Mouse (Mus musculus) liver, embryonic 11.5 days (tissue): ENCODE measurements at regions not wholly inside any gene's neighbourhood (a gene's known extent, or its start where the extent isn't known, plus 50 kb on each side); places are given as distances from the start of the nearest gene placed in this dataset.

Experiments used
- ATAC-seq: fragments of 200-750 bp; cut with Nextera tagmentation; replicated peaks from 2 replicates; pipeline ENCODE4 v1.8.0; 2017; ENCODE audit warnings: moderate number of reproducible peaks, mild to moderate bottlenecking, moderate TSS enrichment, moderate library complexity; ENCODE audit not compliant: low FRiP score
- DNase-seq: peaks from one replicate; pipeline ENCODE4 v3.0.0-alpha.2; 2017; ENCODE audit warnings: low spot score
- H3K27ac ChIP-seq: fragments of 300-500 bp; sonication (generic); 2 replicates; pipeline ENCODE4 v1.5.1; 2014; ENCODE audit warnings: mild to moderate bottlenecking, low read depth, low read length, control low read depth
- H3K27me3 ChIP-seq: fragments of 300-500 bp; sonication (generic); replicated peaks from 2 replicates; pipeline ENCODE4 v1.6.1; 2014; ENCODE audit warnings: low read length, mixed read lengths; ENCODE audit not compliant: control insufficient read depth, insufficient read depth
- H3K36me3 ChIP-seq: fragments of 300-500 bp; sonication (generic); 2 replicates; pipeline ENCODE4 v1.6.1; 2014; ENCODE audit warnings: mild to moderate bottlenecking, low read length, moderate library complexity, mixed read lengths; ENCODE audit not compliant: control insufficient read depth, insufficient read depth
- H3K4me1 ChIP-seq: fragments of 300-500 bp; sonication (generic); replicated peaks from 2 replicates; pipeline ENCODE4 v1.6.1; 2014; ENCODE audit warnings: low read length, mixed read lengths; ENCODE audit not compliant: control insufficient read depth, insufficient read depth
- H3K4me2 ChIP-seq: fragments of 300-500 bp; sonication (generic); 2 replicates; pipeline ENCODE4 v1.6.1; 2014; ENCODE audit warnings: mild to moderate bottlenecking, control low read depth, moderate library complexity
- H3K4me3 ChIP-seq: fragments of 300-500 bp; sonication (generic); 2 replicates; pipeline ENCODE4 v1.5.1; 2014; ENCODE audit warnings: low read depth, low read length, control low read depth
- H3K9ac ChIP-seq: fragments of 300-500 bp; sonication (generic); 2 replicates; pipeline ENCODE4 v1.6.1; 2014; ENCODE audit warnings: low read depth, low read length, control low read depth
- H3K9me3 ChIP-seq: fragments of 300-500 bp; sonication (generic); 2 replicates; pipeline ENCODE4 v1.6.1; 2016; ENCODE audit warnings: low read length, inconsistent platforms, mixed read lengths; ENCODE audit not compliant: control insufficient read depth
- whole genome bisulfite sequencing: fragments of 180-500 bp; shearing (Covaris S2); extraction: QIAGEN DNeasy Blood & Tissue Kit; methylation state at CpG from one replicate; pipeline ENCODE4 v1.1.7; 2014; 5-methylcytosine and 5-hydroxymethylcytosine counted together

DNA sequence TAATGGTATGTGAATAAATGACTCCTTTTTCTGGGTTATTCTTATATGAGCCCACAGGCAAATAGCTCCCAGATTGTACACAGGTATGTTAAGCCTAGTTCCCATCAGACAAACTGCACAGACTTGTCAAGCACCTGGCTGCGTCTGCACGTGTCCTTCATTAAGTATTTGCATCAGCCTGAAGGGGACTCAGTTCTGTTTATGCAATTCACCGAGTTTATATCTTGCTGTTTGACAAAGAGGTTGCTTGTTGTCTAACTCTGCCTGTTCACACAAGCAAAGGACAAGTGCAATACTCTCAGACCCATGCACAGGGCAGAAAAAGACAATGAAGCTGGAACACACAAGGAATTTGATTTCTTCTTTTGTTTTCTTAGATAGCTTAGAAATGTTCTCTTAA, 215.2 kb downstream of the Arl4a start:
- H3K4me2 ChIP-seq: no peak overlapping the region
- no peaks in the 10 kb centered on the region for H3K36me3 ChIP-seq
- H3K4me3 ChIP-seq: no peak overlapping the region
- ATAC-seq (no peak), DNase-seq (no peak)
- no peaks in the 10 kb centered on the region for H3K4me1 ChIP-seq
- H3K9ac ChIP-seq: no peak overlapping the region
- H3K9me3 ChIP-seq: no peaks in the 10 kb centered on the region
- H3K27me3 ChIP-seq: no peaks in the 10 kb centered on the region
- WGBS: 70% methylated on average over 3 of the region's 3 CpGs
- no peak overlapping the region for H3K27ac ChIP-seq

DNA sequence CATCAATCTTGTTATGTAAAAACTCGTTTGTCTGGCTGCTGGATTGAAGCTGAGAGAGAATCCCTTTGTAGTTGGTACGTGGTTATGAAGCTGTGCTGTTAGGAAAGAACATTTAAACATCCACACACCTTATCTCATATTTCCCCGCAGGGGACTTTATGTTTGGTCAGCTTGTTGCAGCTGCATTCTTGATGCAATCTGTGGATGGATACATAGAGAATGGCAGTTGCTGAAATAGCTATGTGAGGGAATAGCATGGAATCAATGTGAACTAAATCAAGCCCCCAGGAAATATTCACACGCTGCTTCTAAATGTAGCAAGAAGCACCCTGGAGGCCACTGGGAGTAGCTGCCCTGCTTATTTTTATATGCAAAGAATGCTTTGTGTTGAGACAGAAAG, 236.3 kb downstream of the Arl4a start:
- no peaks in the 10 kb centered on the region for H3K36me3 ChIP-seq
- no peak overlapping the region for H3K9ac ChIP-seq
- no peaks in the 10 kb centered on the region for H3K4me1 ChIP-seq
- no peak overlapping the region for H3K27ac ChIP-seq
- H3K4me3 ChIP-seq: no peak overlapping the region
- no peaks in the 10 kb centered on the region for H3K27me3 ChIP-seq
- ATAC-seq: no peak
- H3K4me2 ChIP-seq: no peak overlapping the region
- no peak for DNase-seq
- no peaks in the 10 kb centered on the region for H3K9me3 ChIP-seq
- WGBS: 55% methylated on average over 4 of the region's 4 CpGs

DNA sequence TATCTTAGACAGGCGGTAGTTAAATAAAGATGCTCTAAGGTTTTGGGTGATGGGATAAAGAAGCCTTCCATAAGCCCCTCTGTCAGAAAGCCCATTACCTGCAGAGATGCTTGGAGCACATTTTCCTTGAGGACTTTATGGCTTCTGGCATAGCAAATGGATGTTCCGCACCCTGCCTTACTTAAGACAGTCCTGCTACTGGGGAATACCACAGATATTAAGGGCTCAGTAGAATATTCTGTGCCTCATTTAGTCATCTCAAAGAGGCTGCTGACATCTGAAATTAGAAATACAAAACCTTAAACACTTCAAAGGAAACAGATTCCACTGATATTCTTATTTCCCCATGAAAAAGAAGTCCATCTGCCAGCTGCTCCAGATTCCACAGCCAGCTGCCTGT, 240.0 kb downstream of the Arl4a start:
- Histone ChIP-seq H3K36me3 (no peaks in the 10 kb centered on the region), H3K9ac (no peak overlapping the region), H3K27ac (no peak overlapping the region), H3K4me2 (no peak overlapping the region), H3K27me3 (no peaks in the 10 kb centered on the region), H3K4me1 (no peaks in the 10 kb centered on the region), H3K9me3 (no peaks in the 10 kb centered on the region), H3K4me3 (no peak overlapping the region)
- WGBS: 88% methylated on average over 2 of the region's 2 CpGs
- no peak for DNase-seq
- ATAC-seq: no peak

DNA sequence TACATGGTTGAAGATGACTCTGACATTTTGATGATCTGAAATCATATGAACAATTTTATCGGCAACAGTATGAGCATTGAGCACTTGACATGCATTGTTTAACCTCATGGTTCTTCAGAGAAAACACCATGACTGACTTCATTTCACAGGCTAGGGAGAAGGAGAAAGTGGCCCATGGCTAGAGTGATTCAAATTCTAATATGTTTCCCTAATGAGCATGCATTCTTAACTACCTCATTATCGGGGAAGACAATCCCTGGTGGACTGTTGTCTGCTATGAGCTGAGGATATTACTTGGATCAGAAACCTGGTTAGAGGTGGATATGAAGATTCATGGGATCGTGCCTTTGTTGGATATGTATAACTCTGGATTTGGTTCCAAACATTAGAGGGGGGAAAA, 240.9 kb downstream of the Arl4a start:
- 86% methylated on average over 3 of the region's 3 CpGs for WGBS
- Histone ChIP-seq H3K27ac (no peak overlapping the region), H3K36me3 (no peaks in the 10 kb centered on the region), H3K4me2 (no peak overlapping the region), H3K9ac (no peak overlapping the region), H3K9me3 (no peaks in the 10 kb centered on the region), H3K27me3 (no peaks in the 10 kb centered on the region), H3K4me1 (no peaks in the 10 kb centered on the region), H3K4me3 (no peak overlapping the region)
- ATAC-seq (no peak), DNase-seq (no peak)

DNA sequence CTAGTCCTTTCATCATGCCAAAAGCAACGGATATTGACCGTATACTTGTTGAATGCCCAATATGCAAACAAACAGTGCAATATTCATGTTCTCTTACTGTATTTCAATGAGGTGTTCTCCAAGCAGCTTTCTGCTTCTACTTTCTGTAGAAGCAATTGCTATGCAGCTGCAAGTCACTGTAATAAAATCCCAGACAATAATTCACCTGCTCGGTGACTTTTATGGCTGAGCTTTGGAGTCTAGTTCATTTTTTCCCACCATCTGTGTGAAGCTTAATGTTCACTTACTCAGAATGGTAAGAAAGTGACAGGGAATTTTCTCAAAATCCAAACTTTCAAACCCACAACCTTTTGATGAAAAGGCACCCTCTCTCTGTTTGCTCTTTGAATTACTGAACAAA, 252.8 kb downstream of the Arl4a start:
- Histone ChIP-seq H3K4me1 (no peaks in the 10 kb centered on the region), H3K9ac (no peak overlapping the region), H3K27me3 (no peaks in the 10 kb centered on the region), H3K27ac (no peak overlapping the region), H3K9me3 (no peaks in the 10 kb centered on the region), H3K36me3 (no peaks in the 10 kb centered on the region), H3K4me2 (no peak overlapping the region), H3K4me3 (no peak overlapping the region)
- WGBS: 85% methylated on average over 3 of the region's 3 CpGs
- ATAC-seq (no peak), DNase-seq (no peak)

DNA sequence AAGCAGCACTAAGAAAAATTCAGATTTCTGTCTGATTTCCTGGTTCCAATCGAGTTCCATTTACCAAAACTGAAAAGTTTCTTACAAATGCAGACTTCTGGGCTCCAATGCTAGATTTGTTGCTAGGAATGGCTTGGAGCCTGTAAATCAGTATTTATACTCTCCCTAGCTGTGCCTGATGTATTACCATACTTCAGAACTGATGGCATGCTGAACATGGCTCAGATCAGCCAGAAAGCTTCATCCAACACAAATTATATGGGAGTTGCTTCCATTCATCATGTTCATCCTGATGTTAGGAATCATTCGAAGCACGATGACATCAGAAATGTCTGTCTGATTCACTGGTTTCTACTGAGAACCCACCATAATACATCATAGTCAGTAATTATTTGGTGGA, 253.3 kb downstream of the Arl4a start:
- Histone ChIP-seq H3K4me1 (no peaks in the 10 kb centered on the region), H3K4me2 (no peak overlapping the region), H3K9me3 (no peaks in the 10 kb centered on the region), H3K9ac (no peak overlapping the region), H3K36me3 (no peaks in the 10 kb centered on the region), H3K27me3 (no peaks in the 10 kb centered on the region), H3K4me3 (no peak overlapping the region), H3K27ac (no peak overlapping the region)
- no peak for ATAC-seq
- 83% methylated on average over 3 of the region's 3 CpGs for WGBS
- no peak for DNase-seq

DNA sequence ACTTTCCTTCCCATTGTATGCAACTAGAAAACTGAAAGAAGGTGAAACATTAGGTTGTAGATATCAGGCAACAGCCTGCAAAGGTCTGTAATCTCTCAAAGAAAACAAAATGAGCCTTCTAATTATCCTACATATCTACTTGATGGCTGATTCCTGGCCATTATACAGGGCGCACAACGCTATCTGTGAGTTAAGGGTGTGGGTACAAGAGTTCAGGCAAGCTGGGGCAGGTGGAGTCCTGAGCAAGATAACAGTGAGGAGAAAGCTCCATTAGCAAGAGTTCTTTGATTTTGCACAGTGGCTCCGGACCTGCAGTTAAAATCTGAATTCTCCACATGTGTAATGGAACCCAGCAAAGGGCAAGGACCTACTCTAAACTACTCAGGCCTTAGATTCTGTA, 261.7 kb downstream of the Arl4a start:
- H3K4me1 ChIP-seq: no peaks in the 10 kb centered on the region
- 58% methylated on average over 3 of the region's 3 CpGs for WGBS
- no peak overlapping the region for H3K4me2 ChIP-seq
- H3K9me3 ChIP-seq: no peaks in the 10 kb centered on the region
- no peaks in the 10 kb centered on the region for H3K36me3 ChIP-seq
- H3K27ac ChIP-seq: no peak overlapping the region
- no peak overlapping the region for H3K9ac ChIP-seq
- ATAC-seq (no peak), DNase-seq (no peak)
- H3K27me3 ChIP-seq: no peaks in the 10 kb centered on the region
- H3K4me3 ChIP-seq: no peak overlapping the region

DNA sequence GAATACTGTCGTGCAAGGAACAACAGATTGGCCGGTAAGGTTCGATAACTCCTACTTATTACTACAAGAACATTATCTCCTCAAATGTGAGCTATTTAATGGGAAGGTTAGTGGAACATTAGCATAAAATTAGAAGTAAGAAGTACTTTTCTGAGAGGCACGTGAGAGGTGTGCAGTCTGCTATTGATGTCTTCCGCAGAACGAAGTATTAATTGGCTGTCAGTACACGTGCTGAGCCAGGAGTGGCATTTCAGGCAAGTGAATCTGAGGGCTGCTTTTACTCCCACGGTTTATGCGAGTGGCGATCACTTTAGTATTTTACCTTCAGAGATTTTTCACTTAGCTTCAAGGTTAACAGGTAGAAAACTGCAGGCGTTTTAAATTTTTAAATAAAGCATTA, 270.8 kb downstream of the Arl4a start:
- Histone ChIP-seq H3K4me3 (no peak overlapping the region), H3K4me1 (no peaks in the 10 kb centered on the region), H3K27me3 (no peaks in the 10 kb centered on the region), H3K4me2 (no peak overlapping the region), H3K9ac (no peak overlapping the region), H3K27ac (no peak overlapping the region), H3K36me3 (no peaks in the 10 kb centered on the region), H3K9me3 (no peaks in the 10 kb centered on the region)
- WGBS: 84% methylated on average over 11 of the region's 11 CpGs
- DNase-seq (no peak), ATAC-seq (no peak)

DNA sequence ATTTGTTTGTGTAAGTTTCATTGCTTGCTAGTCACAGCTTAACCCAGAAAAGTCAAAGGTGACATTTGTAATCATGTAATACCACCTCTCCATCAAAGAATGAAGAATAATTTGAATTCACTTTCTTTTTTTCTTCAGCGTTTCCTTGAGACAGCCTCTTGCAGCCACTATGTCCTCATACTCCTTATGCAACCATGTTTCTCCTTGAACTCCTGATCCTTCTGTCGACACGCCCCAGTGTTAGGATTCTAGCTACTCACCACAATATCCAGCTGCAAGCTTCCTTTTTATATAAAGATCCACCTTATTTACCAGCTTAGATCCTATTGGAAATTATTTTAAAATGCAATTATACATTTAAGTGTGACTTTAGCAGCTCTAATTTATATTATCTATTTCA, 274.3 kb downstream of the Arl4a start:
- H3K27me3 ChIP-seq: no peaks in the 10 kb centered on the region
- no peak overlapping the region for H3K4me2 ChIP-seq
- H3K36me3 ChIP-seq: no peaks in the 10 kb centered on the region
- H3K9ac ChIP-seq: no peak overlapping the region
- WGBS: 77% methylated on average over 3 of the region's 3 CpGs
- H3K4me3 ChIP-seq: no peak overlapping the region
- no peaks in the 10 kb centered on the region for H3K9me3 ChIP-seq
- H3K27ac ChIP-seq: no peak overlapping the region
- ATAC-seq (no peak), DNase-seq (no peak)
- H3K4me1 ChIP-seq: no peaks in the 10 kb centered on the region
